Mouse (Mus musculus) CH12.LX (cell line): ENCODE measurements at regions not wholly inside any gene's neighbourhood (a gene's known extent, or its start where the extent isn't known, plus 50 kb on each side); places are given as distances from the start of the nearest gene placed in this dataset.

Source experiments
- DNase-seq: peaks from one replicate; pipeline ENCODE4 v3.0.0-alpha.2; 2013; ENCODE audit errors: extremely low read depth
- H3K27ac ChIP-seq: 2 replicates; pipeline ENCODE4 v1.5.1; 2012; ENCODE audit warnings: low read depth, mild to moderate bottlenecking, control low read depth, moderate library complexity; ENCODE audit not compliant: insufficient read depth
- H3K27me3 ChIP-seq: replicated peaks from 2 replicates; pipeline ENCODE3; 2012; ENCODE audit warnings: inconsistent platforms
- H3K36me3 ChIP-seq, 2 experiments: replicated peaks in 1 of 2; 2 replicates each; pipeline versions ENCODE3 to v1.6.1; 2012; ENCODE audit warnings: inconsistent platforms in 1 of 2, low read length in 1 of 2, mild to moderate bottlenecking in 1 of 2, mixed read lengths in 1 of 2, moderate library complexity in 1 of 2; ENCODE audit not compliant: control insufficient read depth in 1 of 2, insufficient read depth in 1 of 2
- H3K4me1 ChIP-seq, 2 experiments: 2 replicates each; pipeline ENCODE4 v1.6.1; 2012; ENCODE audit warnings: inconsistent platforms in 1 of 2, moderate library complexity in 1 of 2; ENCODE audit not compliant: insufficient read depth in 2 of 2, control insufficient read depth in 1 of 2
- H3K4me2 ChIP-seq: 2 replicates; pipeline ENCODE4 v1.6.1; 2012; ENCODE audit warnings: low read depth, mild to moderate bottlenecking, control low read depth; ENCODE audit not compliant: poor library complexity, insufficient read depth, severe bottlenecking
- H3K4me3 ChIP-seq, 3 experiments: fragments of 150-350 bp in 1 of 3; sonication (generic) in 1 of 3; replicated peaks in 1 of 3; 2 replicates each; pipeline versions ENCODE3 to v1.5.1; 2011 to 2012; ENCODE audit warnings: low read depth in 2 of 3, low read length in 2 of 3, mild to moderate bottlenecking in 2 of 3, moderate library complexity in 2 of 3, control low read depth in 1 of 3, improper control_type of control experiment in 1 of 3, inconsistent platforms in 1 of 3, mixed read lengths in 1 of 3; ENCODE audit not compliant: poor library complexity in 1 of 3
- H3K79me2 ChIP-seq: replicated peaks from 2 replicates; pipeline ENCODE4 v1.6.1; 2012; ENCODE audit warnings: mild to moderate bottlenecking, moderate library complexity; ENCODE audit not compliant: control insufficient read depth, poor library complexity, insufficient read depth, severe bottlenecking; ENCODE audit errors: extremely low read depth
- H3K9ac ChIP-seq: 2 replicates; pipeline ENCODE4 v1.6.1; 2012; ENCODE audit warnings: low read depth, mild to moderate bottlenecking, control low read depth, moderate library complexity; ENCODE audit not compliant: insufficient read depth
- H3K9me3 ChIP-seq: replicated peaks from 2 replicates; pipeline ENCODE3; 2012; ENCODE audit warnings: low read length, inconsistent platforms, mixed read lengths
- BHLHE40 ChIP-seq: IDR thresholded peaks from 2 replicates; pipeline ENCODE4 v1.6.1; 2011; ENCODE audit warnings: mild to moderate bottlenecking, low read depth, low read length, improper control_type of control experiment
- CTCF ChIP-seq, 2 experiments: IDR thresholded peaks in 1 of 2; conservative IDR thresholded peaks in 1 of 2; 2 replicates each; pipeline ENCODE4 v1.5.1; 2011 to 2012; ENCODE audit warnings: low read depth in 2 of 2, low read length in 2 of 2, improper control_type of control experiment in 1 of 2, inconsistent platforms in 1 of 2, mild to moderate bottlenecking in 1 of 2, moderate library complexity in 1 of 2
- E2F4 ChIP-seq: IDR thresholded peaks from 2 replicates; pipeline ENCODE4 v1.6.1; 2011; ENCODE audit warnings: low read depth, low read length, improper control_type of control experiment; ENCODE audit not compliant: insufficient replicate concordance
- ETS1 ChIP-seq: conservative IDR thresholded peaks from 2 replicates; pipeline ENCODE4 v1.6.1; 2012; ENCODE audit warnings: low read depth, mild to moderate bottlenecking, inconsistent platforms, low read length, improper control_type of control experiment, moderate library complexity
- HCFC1 ChIP-seq: IDR thresholded peaks from 2 replicates; pipeline ENCODE4 v1.6.1; 2012; ENCODE audit warnings: low read depth, mild to moderate bottlenecking, inconsistent platforms, low read length, improper control_type of control experiment
- IRF4 ChIP-seq: IDR thresholded peaks from 2 replicates; pipeline ENCODE4 v1.6.1; 2014; ENCODE audit warnings: low read depth, mild to moderate bottlenecking, inconsistent platforms, low read length, improper control_type of control experiment
- JUN ChIP-seq: IDR thresholded peaks from 2 replicates; pipeline ENCODE4 v1.6.1; 2011; ENCODE audit warnings: low read depth, mild to moderate bottlenecking, low read length, improper control_type of control experiment, moderate library complexity; ENCODE audit not compliant: insufficient read depth
- JUND ChIP-seq: conservative IDR thresholded peaks from 2 replicates; pipeline ENCODE4 v1.6.1; 2011; ENCODE audit warnings: low read depth, low read length, improper control_type of control experiment
- MAFK ChIP-seq: IDR thresholded peaks from 2 replicates; pipeline ENCODE4 v1.6.1; 2011; ENCODE audit warnings: low read length, improper control_type of control experiment; ENCODE audit not compliant: insufficient replicate concordance
- MAZ ChIP-seq: IDR thresholded peaks from 2 replicates; pipeline ENCODE4 v1.6.1; 2012; ENCODE audit warnings: low read depth, mild to moderate bottlenecking, inconsistent platforms, low read length, improper control_type of control experiment, moderate library complexity
- MXI1 ChIP-seq: IDR thresholded peaks from 2 replicates; pipeline ENCODE4 v1.6.1; 2011; ENCODE audit warnings: mild to moderate bottlenecking, low read depth, low read length, improper control_type of control experiment
- MYC ChIP-seq: IDR thresholded peaks from 2 replicates; pipeline ENCODE4 v1.6.1; 2011; ENCODE audit warnings: low read depth, mild to moderate bottlenecking, improper control_type of control experiment, low read length
- NELFE ChIP-seq: IDR thresholded peaks from 2 replicates; pipeline ENCODE4 v1.6.1; 2011; ENCODE audit warnings: low read depth, low read length, improper control_type of control experiment
- NRF1 ChIP-seq: IDR thresholded peaks from 2 replicates; pipeline ENCODE4 v1.6.1; 2014; ENCODE audit warnings: low read depth, mild to moderate bottlenecking, inconsistent platforms, low read length, improper control_type of control experiment, moderate library complexity
- POLR2A ChIP-seq: IDR thresholded peaks from 2 replicates; pipeline ENCODE4 v1.6.1; 2011; ENCODE audit warnings: low read depth, mild to moderate bottlenecking, improper control_type of control experiment, low read length
- SMC3 ChIP-seq: IDR thresholded peaks from 2 replicates; pipeline ENCODE4 v1.6.1; 2011; ENCODE audit warnings: low read depth, low read length, improper control_type of control experiment
- ZC3H11A ChIP-seq: IDR thresholded peaks from 2 replicates; pipeline ENCODE4 v1.6.1; 2012; ENCODE audit warnings: low read depth, mild to moderate bottlenecking, inconsistent platforms, low read length, improper control_type of control experiment
- ZMIZ1 ChIP-seq: IDR thresholded peaks from 2 replicates; pipeline ENCODE4 v1.6.1; 2012; ENCODE audit warnings: low read depth, mild to moderate bottlenecking, inconsistent platforms, low read length, improper control_type of control experiment
- ZNF384 ChIP-seq: IDR thresholded peaks from 2 replicates; pipeline ENCODE4 v1.6.1; 2012; ENCODE audit warnings: low read depth, low read length, improper control_type of control experiment, inconsistent platforms
- dilution Hi-C: fragments of 300-500 bp; cut with MboI; formaldehyde crosslinking; loops from 2 replicates; pipeline ENCODE4 v1.14.3; 2020; ENCODE audit warnings: low sequenced_read_pairs; ENCODE audit not compliant: extremely low pct_unique_long_range_greater_than_20kb, extremely low pct_ligation_motif_present
- in situ Hi-C: fragments of 300-500 bp; cut with MboI; formaldehyde crosslinking; loops from 3 replicates; pipeline ENCODE4 v1.14.3; 2019; ENCODE audit warnings: low sequenced_read_pairs, low pct_ligation_motif_present, low pct_unique_long_range_greater_than_20kb, mixed read lengths

DNA sequence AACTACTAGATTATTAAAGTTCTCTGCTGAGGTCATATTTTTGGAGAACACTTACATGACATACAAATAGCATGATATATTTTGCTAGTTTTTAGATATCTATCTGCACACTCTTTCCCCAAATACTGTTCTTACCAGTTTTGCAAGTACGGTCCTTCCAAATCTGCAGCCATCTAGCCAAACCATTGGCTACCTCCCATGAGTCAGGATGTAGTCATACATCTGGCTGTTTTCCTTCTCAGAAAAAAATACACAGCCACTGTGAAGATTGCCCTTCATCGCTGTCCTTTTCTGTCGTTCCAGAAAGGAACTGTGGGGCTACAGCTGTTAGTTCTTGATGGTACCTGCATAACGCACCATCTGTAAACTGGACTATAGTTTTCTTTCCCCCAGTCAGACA, 234.5 kb downstream of the Dmrt2 start:
- H3K36me3 ChIP-seq, result no peaks in the 10 kb centered on the region
- in situ Hi-C loops, result no loop called here
- dilution Hi-C loops, result no loop called here
- H3K79me2 ChIP-seq, result no peaks in the 10 kb centered on the region
- H3K4me3 ChIP-seq, result no peak overlapping the region
- H3K4me1 ChIP-seq, result no peaks in the 10 kb centered on the region
- H3K9ac ChIP-seq, result no peak overlapping the region
- H3K27ac ChIP-seq, result no peak overlapping the region
- no peak for DNase-seq
- H3K9me3 ChIP-seq, result no peaks in the 10 kb centered on the region
- H3K27me3 ChIP-seq, result no peaks in the 10 kb centered on the region
- TF ChIP-seq ETS1 (no peak), ZMIZ1 (no peak), POLR2A (no peak)
- TF ChIP-seq, all 38 proteins: peak for 0
- H3K4me2 ChIP-seq, result no peak overlapping the region

DNA sequence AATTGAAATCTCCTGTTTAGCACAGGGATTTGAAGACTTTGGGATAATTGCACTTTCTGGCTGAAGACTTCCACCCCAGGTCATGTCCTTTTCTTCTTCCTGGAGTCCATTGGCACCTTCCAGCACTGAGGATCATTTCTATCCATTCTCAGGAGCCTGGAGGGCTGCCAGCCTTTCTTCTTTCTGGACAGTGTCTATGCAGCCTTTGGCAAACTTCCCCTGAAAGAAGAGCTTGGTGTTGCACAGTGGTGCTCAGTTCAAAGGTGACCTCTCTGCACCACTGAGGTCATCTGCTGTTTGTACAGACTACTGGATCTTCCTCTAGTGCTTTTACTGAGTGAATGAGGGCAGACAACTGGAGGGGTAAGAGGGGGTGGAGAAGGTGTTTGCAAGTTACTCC, 249.8 kb downstream of the Dmrt2 start:
- DNase-seq, result no peak
- Histone ChIP-seq H3K9me3 (no peaks in the 10 kb centered on the region), H3K4me3 (no peak overlapping the region), H3K27me3 (no peaks in the 10 kb centered on the region), H3K79me2 (no peaks in the 10 kb centered on the region), H3K4me2 (no peak overlapping the region), H3K9ac (no peak overlapping the region), H3K36me3 (no peaks in the 10 kb centered on the region), H3K4me1 (peaks cover 0 to under 1% of the 10 kb centered on the region in 2 experiments; a peak in 1 of 4 replicates), H3K27ac (no peak overlapping the region)
- dilution Hi-C loops (no loop called here), in situ Hi-C loops (no loop called here)
- TF ChIP-seq ZMIZ1 (no peak), SMC3 (no peak), NRF1 (no peak), MXI1 (no peak), CTCF (conservative IDR thresholded peaks at IDR 0.05 in 1 of 2, IDR thresholded peaks at IDR 0.05 in 1 of 2; ENCODE audit: low read depth in 2 of 2, low read length in 2 of 2) (no peak), IRF4 (no peak), MAFK (no peak), NELFE (no peak), BHLHE40 (no peak), ZC3H11A (no peak), ZNF384 (no peak), MAZ (no peak), HCFC1 (no peak)

DNA sequence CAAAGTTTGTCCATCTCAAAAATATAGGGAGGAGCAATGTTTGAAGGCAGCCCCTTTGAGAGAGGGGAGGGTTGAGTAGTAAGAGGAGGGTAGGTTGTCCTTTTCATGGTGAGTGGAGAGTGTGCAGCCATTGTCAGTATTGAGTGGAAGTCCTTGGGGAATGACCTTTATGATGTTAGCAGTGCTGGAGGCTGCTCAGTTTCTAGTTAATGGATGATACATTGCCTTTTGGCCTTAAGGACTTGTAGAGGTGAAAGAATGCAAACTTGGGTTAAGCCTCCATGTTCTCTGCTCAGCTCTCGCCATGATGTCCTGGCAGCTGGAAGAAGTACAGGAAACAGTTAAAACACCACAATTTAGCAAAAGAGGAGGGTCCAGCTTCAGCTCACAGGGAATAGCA, 250.6 kb downstream of the Dmrt2 start:
- no peak overlapping the region for H3K9ac ChIP-seq
- in situ Hi-C loops, result no loop called here

More for the DNA sequence above, 250.6 kb downstream of the Dmrt2 start:
- no peak overlapping the region for H3K4me2 ChIP-seq
- no peak overlapping the region for H3K4me3 ChIP-seq
- H3K36me3 ChIP-seq, result no peaks in the 10 kb centered on the region
- no peak for DNase-seq
- H3K27me3 ChIP-seq, result no peaks in the 10 kb centered on the region
- H3K27ac ChIP-seq, result no peak overlapping the region
- no peaks in the 10 kb centered on the region for H3K79me2 ChIP-seq
- dilution Hi-C loops, result no loop called here
- H3K4me1 ChIP-seq, result no peaks in the 10 kb centered on the region
- no peak for TF ChIP-seq MYC
- no peak for TF ChIP-seq NRF1
- no peak for TF ChIP-seq E2F4
- TF ChIP-seq CTCF (conservative IDR thresholded peaks at IDR 0.05 in 1 of 2, IDR thresholded peaks at IDR 0.05 in 1 of 2; ENCODE audit: low read depth in 2 of 2, low read length in 2 of 2), result no peak
- no peak for TF ChIP-seq JUN
- TF ChIP-seq BHLHE40, result no peak
- TF ChIP-seq JUND, result no peak
- TF ChIP-seq HCFC1, result no peak
- TF ChIP-seq ZNF384, result no peak
- TF ChIP-seq SMC3, result no peak
- no peaks in the 10 kb centered on the region for H3K9me3 ChIP-seq
